Comparison of ENCODE assay signal across 8 mouse cellular contexts in the genomic region with DNA sequence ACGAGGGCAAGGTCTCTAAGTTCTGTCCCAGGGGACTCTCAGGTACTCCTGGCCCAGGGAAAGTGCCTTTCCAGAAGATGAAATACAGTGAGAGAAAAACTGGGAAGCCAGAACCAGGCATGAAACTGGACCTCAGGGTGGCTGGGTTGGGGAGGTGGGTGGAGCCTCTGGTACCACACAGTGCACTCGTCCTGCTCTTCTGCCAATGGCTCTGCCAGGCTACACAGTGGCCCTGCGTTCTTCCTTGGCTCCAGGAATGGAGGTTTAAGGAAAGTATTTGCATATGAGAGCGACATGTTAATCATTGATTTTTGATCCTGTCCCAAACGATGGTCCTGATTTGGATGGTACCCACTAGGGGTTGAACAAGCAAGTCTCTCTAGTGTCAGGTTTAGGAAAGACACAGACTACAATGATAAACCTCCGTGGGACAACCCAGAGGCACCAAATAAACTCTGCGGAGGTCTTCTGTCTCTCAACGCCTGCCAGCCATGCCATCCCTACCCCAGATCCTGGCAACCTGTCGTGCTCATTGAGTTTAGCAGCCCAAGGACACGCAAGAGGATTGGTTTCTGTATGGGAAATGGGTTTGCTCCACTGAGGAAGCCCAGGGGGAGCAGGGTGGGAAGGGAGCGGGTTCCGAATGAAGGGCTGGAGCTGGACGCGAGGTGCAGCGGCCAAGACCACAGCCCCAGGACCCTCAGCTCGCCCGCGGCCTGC. TPM values are rescaled to one million over a fixed set of nuclear protein-coding genes. Genes with fewer than 3 reads are reported as not detected.
DNase-seq lines count a peak whose midpoint lies in the region; ATAC-seq and TF ChIP-seq lines count a peak whose summit lies in the region.

No protein-coding gene starts in this region.

- H3K9ac ChIP-seq in heart, embryonic 15.5 days: peak overlapping the region; percentile 79

- WGBS in thymus, adult 2 months: 38% methylated on average over 18 of the region's 18 CpGs
- 27% methylated on average over 18 of the region's 18 CpGs for WGBS in heart, embryonic 15.5 days

- TF ChIP-seq CTCF in thymus, adult 2 months (IDR thresholded peaks at IDR 0.05; ENCODE audit: borderline replicate concordance, control insufficient read depth, extremely low read depth, insufficient read depth, low read length, poor library complexity): no peak

- H3K36me3 ChIP-seq in thymus, adult 2 months (ENCODE audit: control insufficient read depth, insufficient read depth, low read length): no peaks in the 10 kb centered on the region
- H3K36me3 ChIP-seq in heart, embryonic 15.5 days: no peaks in the 10 kb centered on the region

- H3K27ac ChIP-seq in thymus, adult 2 months (ENCODE audit: control insufficient read depth, insufficient read depth, low read length): no peak overlapping the region
- 0 out of 2 replicates have a peak overlapping the region, but pooled peaks have one; percentile 87 for H3K27ac ChIP-seq in heart, embryonic 15.5 days

- H3K4me2 ChIP-seq in heart, embryonic 15.5 days: peak overlapping the region; percentile 75

- peak; percentile 37 for DNase-seq in gastrocnemius, adult 18-20 months (ENCODE audit: low spot score)
- DNase-seq in gastrocnemius, postnatal 4 days (ENCODE audit: low spot score in 2 of 2): no peak
- DNase-seq in thymus, adult 2 months: no peak
- no peak for DNase-seq in thymus, adult 18-20 months
- no peak for DNase-seq in embryo, embryonic 9.5 days (ENCODE audit: extremely low spot score)
- no peak for DNase-seq in embryo, embryonic 10 days (ENCODE audit: low spot score)

- no peak for TF ChIP-seq POLR2A in thymus, adult 2 months (IDR thresholded peaks at IDR 0.05; ENCODE audit: control insufficient read depth, extremely low read depth, insufficient read depth, low read length, poor library complexity)

- H3K4me1 ChIP-seq in thymus, adult 2 months (replicated peaks; ENCODE audit: control insufficient read depth, insufficient read depth, low read length): peaks cover 7% of the 10 kb centered on the region
- H3K4me1 ChIP-seq in heart, embryonic 15.5 days (replicated peaks): peaks cover 10% of the 10 kb centered on the region

- no peaks in the 10 kb centered on the region for H3K9me3 ChIP-seq in heart, embryonic 15.5 days (replicated peaks)

- H3K4me3 ChIP-seq in thymus, adult 2 months (ENCODE audit: control insufficient read depth, insufficient read depth, low read length): peak overlapping the region; percentile 75
- peak overlapping the region; percentile 88 for H3K4me3 ChIP-seq in heart, embryonic 15.5 days

- ATAC-seq in heart, embryonic 15.5 days (replicated peaks; ENCODE audit: insufficient number of reproducible peaks, insufficient read depth, low FRiP score, low read depth): no peak
- ATAC-seq in megakaryocyte-erythroid progenitor cell, adult 5-6 weeks (replicated peaks; ENCODE audit: low FRiP score, low TSS enrichment, poor library complexity, severe bottlenecking): peak; percentile 8; the same call in 1 of the 2 replicates

- no peaks in the 10 kb centered on the region for H3K27me3 ChIP-seq in thymus, adult 2 months (ENCODE audit: control insufficient read depth, insufficient read depth, low read length)
- no peaks in the 10 kb centered on the region for H3K27me3 ChIP-seq in heart, embryonic 15.5 days

RNA-seq across cellular contexts. Expression of a gene that starts 1.0 kb away (rescaled TPM):
- total RNA-seq in gastrocnemius, adult 18-20 months (2021): 10 to 100 TPM; 36.7 to 38.0 TPM
- total RNA-seq in gastrocnemius, postnatal 4 days (2021): 10 to 100 TPM; 32.9 to 34.0 TPM
- polyA plus RNA-seq in thymus, adult 2 months (2012; rRNA removed): 11.4 and 13.5 TPM in 2 replicates
- polyA plus RNA-seq in heart, embryonic 15.5 days (2015; fragmentation: Nextera tagmentation; extraction: Ambion mirVana): 2.9 and 3.6 TPM in 2 replicates
- 42.4 and 61.8 TPM in 2 replicates for total RNA-seq in megakaryocyte-erythroid progenitor cell, adult 5-6 weeks (2014; fragmentation: Nextera tagmentation)
- total RNA-seq in megakaryocyte-erythroid progenitor cell, adult 5-6 weeks (2017): 44.0 and 47.5 TPM in 2 replicates
